Mouse (Mus musculus) liver, adult (tissue): Measurements from ENCODE around the gene Kif17.
A peak's percentile ranks its signal among the peaks of the same experiment; 100 is the strongest.

Experiments used
- GATA4 ChIP-seq: IDR thresholded peaks from 2 replicates; pipeline ENCODE4 v1.6.1; 2014; ENCODE audit warnings: mild to moderate bottlenecking, low read length; ENCODE audit not compliant: insufficient replicate concordance

The Kif17 gene

GRCm38 (mm10) chr4:138293949-138294550 is 43.8 kb downstream of the Kif17 start:
- TF ChIP-seq GATA4: no peak

- no peak for TF ChIP-seq GATA4
These were observed 51.1 kb downstream of the Kif17 start for GRCm38 (mm10) chr4:138301271-138301780.

GRCm38 (mm10) chr4:138303011-138303410 is 52.8 kb downstream of the Kif17 start:
- TF ChIP-seq GATA4: no peak

GRCm38 (mm10) chr4:138303742-138304141 is 53.5 kb downstream of the Kif17 start:
- no peak for TF ChIP-seq GATA4

GRCm38 (mm10) chr4:138304340-138305104 is 54.3 kb downstream of the Kif17 start, which contains the start of gene Ddost:
TSS of gene Ddost (plus strand) at chr4:138304730.
- TF ChIP-seq GATA4: peak; percentile 66; the same call in 1 of the 2 replicates

- TF ChIP-seq GATA4: no peak
These were observed 56.8 kb downstream of the Kif17 start for GRCm38 (mm10) chr4:138307025-138307424.

- no peak for TF ChIP-seq GATA4
These were observed 57.5 kb downstream of the Kif17 start for GRCm38 (mm10) chr4:138307739-138308138.

GRCm38 (mm10) chr4:138310311-138310910 is 60.2 kb downstream of the Kif17 start:
- no peak for TF ChIP-seq GATA4

GRCm38 (mm10) chr4:138311595-138311994 is 61.4 kb downstream of the Kif17 start:
- TF ChIP-seq GATA4: no peak

GRCm38 (mm10) chr4:138312105-138312504 is 61.9 kb downstream of the Kif17 start:
- no peak for TF ChIP-seq GATA4

GRCm38 (mm10) chr4:138313021-138313420 is 62.8 kb downstream of the Kif17 start:
- TF ChIP-seq GATA4: no peak

- no peak for TF ChIP-seq GATA4
These were observed 63.6 kb downstream of the Kif17 start for GRCm38 (mm10) chr4:138313795-138314194.

GRCm38 (mm10) chr4:138315781-138316180 is 65.5 kb downstream of the Kif17 start:
- no peak for TF ChIP-seq GATA4

GRCm38 (mm10) chr4:138316369-138316768 is 66.1 kb downstream of the Kif17 start:
- no peak for TF ChIP-seq GATA4

GRCm38 (mm10) chr4:138318509-138319266 is 68.5 kb downstream of the Kif17 start:
- no peak for TF ChIP-seq GATA4
